Mouse (Mus musculus) heart, adult 9 months (tissue): ENCODE measurements around the gene Prg2.

ENCODE experiments used
- DNase-seq, 2 experiments: peaks; one replicate each; pipeline ENCODE4 v3.0.0; 2022; ENCODE audit warnings: low spot score in 2 of 2

The Prg2 gene

DNA sequence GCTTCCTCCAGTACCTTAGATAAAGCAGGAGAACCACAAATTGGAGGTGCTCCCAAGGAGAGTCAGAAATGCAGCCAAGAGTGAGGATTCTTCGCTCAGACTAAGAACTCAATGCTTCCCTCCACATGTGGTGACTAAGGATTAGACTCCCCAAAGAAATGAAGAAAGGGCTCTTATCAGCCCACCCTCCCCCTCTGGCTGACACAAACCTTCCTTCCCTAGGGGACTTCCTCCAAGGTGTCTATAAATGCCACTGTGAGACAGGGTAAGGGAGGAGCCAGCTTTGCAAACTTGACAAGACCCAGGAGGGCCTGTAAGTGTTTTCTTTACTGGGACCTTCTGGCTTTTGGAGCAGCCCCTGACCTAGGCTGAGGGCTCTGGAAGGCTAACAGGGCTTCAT lies at the start of gene Prg2:
TSS of gene Prg2 (plus strand) at position 274 of the 400 bp plus-strand sequence.
- DNase-seq, result no peak

DNA sequence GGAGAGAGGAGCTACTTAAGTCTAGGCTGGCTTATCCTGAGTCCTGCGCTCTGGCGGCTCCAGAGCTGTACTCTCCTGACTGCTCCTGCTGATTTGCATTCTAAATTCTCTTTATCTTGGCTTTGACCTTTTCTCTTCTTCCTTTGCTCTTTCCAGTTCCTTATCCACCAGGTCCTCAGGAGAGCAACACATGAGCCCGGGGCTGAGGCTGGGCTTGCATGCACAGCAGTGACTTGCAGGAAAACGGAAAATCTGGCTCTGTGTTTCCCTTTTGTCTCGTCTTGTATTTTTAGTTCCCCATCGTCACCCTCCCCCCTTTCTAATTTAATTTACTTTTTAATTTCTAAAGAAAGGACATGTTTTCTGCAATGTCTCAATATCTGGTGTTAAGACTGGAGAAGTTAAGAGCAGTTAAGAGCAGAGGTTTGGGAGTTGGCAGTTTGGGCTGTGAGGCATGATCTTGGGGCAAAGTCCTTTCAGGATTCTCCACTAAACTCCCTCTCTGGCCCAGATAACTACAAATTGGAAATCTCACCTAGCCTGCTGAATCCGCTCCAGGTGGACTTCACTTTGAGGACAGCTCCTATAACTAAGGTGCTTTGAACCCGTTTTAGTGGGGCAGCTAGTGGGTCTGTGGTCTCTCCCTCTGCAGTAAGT lies 46.1 kb upstream of the Prg2 start:
- DNase-seq, result no peak

DNA sequence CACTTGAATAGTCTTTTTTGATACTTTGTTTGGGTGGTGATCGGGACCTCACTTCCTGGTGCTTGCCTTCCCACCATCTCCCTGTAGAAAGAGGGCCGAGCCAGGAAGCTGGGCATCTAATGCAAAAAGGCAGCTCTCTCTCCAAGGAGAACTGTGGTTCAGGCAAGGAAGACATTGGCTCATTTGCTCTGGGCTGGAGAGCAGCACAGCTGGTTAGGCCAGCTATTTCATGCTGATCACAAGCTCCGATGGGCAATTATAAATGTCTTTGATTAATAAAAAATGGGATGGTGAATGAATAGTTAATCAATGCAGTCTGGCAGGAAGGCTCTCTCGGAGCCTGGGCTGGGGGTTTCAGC lies 45.6 kb upstream of the Prg2 start:
- DNase-seq, result no peak

DNA sequence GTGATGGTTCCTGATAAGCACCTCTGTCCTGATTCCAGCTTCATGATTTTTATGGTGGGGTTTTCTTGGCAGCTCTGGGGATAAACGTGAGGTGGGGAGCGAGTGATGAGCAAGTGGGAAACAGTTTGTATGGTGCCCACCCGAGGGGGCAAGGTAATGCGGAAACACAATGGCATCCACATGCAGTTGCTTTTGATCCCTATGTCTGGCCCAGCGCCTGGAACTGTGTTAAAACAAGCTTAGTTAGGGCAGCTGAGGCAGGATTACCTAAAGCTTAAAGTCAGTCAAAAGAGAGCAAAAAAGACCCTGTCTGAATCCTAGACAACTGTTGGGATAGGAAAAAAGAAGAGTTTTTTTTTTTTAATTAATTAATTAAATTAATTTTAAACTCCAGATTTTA lies 45.2 kb upstream of the Prg2 start:
- no peak for DNase-seq

DNA sequence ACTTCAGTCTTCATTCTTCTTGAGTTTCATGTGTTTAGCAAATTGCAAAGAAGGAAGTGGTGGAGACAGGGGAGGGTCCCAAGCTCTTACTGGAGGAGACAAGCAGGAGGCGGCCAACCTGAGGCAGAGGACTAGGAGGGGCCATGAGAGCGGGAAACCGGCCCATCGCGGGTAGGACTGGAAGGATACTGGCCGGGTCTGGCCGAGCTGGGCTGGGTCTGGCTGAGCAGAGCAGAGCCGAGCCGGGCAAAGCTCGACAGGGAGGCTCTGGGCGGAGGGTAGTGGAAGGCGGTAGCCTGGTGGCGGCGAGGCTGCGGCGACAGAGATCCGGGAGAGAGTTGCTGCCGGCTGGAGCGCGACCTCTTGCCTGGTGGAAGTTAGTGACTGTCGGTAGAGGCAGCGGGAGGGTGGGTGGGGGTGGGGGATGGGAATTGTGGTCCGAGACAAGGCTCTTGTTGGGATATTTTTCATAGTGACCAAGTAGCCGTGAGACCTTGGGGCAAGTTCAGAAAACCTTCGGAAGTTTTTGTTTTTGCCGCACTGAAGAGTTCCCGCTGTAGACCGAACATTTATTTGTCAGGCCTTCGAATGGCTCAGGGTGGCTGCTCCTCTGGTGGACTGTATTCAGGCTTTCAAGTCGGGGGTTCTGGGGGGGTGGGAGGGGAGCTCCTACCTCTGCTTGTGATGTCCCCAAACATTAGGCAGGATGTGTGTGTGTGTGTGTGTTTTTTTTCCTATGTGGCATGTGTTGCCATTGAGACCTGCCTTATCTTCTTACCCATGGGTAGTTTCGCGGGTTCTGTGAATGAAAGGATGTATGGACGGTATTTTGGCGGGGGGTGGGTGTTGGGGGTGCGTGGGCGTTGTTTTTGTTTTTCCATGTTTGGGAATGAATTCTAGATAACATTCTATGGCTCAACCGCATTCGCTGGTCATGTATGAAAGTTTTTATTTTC lies 43.5 kb upstream of the Prg2 start, which contains the start of gene Slc43a3:
TSS of gene Slc43a3 (plus strand) at position 106 of the 956 bp plus-strand sequence.
- peak; percentile 92 to 96 for DNase-seq

DNA sequence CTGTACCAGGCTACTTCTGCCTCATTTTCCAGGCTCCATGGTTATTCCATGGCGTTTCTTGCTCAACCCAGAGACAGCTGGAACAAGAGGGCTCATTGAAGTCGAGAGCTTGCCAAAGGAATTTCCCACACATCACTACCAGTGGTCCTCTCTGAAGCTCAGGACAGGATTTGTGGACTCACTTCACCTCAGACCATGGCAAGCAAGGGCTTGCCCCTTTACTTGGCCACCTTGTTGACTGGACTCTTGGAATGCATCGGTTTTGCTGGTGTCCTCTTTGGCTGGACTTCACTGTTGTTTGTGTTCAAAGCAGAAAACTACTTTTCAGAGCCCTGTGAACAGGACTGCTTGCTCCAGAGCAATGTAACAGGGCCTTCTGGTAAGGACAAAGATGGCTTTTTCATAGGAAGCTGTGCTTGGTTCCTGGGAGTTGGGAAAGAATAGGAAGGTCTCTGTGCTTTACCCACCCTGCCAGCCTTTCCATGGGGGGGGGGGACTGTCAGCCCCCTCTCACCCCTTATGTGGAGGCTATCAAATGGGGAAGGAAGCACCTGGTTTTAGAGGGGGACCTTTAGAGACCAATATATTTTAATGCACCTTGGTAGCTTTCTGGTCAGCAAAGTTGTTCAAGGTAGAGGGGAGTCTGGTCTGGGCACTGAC lies 42.6 kb upstream of the Prg2 start:
- peak in 1 of 2 experiments; percentile 54 for DNase-seq

DNA sequence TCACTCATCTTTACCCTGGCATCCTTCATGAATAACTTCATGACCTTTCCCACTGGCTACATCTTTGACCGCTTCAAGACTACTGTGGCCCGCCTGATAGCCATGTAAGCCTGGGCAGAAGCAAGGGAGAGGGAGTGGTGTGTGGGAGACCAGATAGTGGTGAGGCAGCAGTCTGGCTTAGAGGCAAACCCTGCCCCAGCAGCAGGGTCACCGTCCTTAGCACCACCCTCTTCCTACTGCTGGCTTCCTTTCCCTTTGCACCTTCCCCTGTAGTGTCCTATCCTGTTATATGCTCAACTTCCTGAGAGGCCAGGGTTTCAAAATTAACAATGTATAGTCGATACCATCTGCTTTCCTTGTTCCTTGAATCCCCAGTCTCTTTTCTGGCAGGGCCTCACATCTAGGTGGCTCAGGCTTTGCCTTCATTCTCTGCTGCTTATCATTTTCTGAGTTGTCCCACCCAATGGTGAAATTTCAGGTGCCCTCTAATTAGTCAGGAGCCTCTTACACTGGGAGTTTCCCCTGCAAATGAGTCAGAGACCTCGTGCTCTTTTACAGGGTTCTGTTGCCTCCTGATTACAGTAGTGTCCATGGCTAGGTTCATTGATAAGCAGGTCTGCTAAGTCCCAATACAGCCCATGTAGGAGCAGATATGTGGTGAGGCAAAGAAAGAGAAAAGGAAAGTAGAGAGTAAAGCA lies 41.9 kb upstream of the Prg2 start:
- peak; percentile 58 to 68 for DNase-seq

DNA sequence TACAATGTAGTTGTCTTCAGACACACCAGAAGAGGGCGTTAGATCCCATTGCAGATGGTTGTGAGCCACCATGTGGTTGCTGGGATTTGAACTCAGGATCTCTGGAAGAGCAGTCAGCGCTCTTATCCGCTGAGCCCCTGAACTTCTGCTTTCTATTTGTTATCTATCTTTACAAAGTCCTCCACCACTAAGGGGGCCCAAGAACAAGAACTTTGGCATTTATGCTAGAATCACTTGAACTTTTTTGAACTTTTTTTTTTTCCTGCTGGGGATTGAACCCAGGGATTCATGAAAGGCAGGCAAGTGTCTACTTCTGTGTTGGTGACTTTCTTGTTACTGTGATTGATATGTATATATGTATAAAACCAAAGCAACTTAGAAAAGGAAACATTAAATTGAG lies 41.0 kb upstream of the Prg2 start:
- no peak for DNase-seq

DNA sequence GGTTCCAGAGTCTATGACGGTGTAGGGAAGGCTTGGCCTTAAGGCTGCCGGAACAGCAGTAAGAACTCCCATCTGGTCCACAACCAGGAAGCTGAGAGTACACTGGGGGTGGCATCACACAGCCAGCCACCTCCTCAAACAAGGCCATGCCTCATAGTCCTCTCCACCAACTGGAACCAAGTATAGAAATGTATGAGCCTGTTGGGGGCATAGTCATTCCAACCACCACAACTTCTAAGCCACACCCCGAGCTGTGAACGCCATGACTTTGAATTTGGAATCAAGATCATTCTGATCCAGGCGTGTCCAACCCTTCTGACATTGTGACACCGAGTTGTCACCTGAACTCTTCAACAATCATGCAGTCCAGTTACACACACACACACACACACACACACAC lies 40.5 kb upstream of the Prg2 start:
- DNase-seq, result no peak

DNA sequence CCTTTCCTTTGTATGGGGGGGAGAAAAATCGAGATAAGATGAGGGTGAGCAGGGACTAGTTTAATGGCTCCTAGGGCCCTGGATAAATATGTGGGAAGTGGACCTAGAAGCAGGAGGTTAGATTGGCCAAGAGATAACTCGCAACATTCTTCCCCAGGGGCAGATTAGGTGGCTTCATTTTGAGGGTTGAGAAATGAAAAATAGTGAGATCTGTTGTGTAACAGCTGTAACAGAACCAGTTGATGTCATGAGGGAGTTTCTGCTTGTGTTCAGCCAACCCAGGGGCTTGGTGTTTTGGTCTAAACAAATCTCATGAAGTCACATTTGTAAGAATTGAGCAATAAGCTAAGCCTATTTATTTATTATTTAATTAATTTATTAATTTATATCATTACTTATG lies 38.9 kb upstream of the Prg2 start:
- peak; percentile 36 to 48 for DNase-seq

DNA sequence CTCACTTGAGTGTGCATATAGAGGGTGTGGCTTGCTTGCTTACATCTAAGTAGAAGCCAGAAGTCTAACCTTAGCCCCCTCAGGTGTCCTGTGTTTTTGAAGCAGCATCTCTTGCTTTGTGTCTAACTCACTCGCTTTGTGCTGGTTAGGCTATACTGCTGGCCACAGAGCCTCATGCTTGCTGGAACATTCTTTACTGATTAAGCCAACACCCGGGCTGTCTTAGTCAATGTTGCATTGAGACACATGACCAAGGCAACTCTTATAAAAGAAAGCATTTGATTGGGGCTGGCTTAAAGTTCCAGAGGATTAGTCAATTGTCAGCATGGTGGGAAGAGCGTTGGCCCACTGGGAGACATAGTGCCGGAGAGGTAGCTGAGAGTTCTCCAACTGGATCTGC lies 38.5 kb upstream of the Prg2 start:
- peak in 1 of 2 experiments; percentile 24 for DNase-seq

DNA sequence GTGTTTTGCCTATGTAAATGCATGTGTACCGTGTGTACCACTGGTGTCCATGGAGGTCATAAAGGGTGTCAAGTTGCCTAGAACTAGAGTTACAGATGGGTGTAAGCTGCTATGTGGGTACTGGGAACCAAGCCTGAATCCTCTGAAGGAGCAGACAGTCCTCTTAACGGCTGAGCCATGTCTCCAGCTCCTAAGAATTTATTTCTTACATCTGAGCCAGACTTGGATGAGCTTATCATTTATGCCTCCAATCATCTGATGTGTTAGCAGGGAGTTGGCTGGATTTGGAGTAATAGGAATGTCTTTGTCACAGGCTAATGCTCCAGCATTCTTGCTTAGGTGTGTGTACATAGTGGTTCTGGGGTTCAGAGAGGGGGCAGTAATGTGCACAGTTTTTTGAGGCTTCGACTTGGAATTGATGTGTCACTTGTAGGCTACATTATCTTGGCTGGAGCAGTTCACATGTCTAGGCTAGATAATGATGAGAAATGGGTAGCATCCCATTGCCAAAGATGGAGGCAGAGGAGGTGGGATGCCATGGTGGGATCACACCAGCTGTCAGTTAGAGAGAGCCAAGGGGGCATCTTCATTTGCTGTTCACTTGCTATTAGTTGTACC lies 33.0 kb upstream of the Prg2 start:
- no peak for DNase-seq

DNA sequence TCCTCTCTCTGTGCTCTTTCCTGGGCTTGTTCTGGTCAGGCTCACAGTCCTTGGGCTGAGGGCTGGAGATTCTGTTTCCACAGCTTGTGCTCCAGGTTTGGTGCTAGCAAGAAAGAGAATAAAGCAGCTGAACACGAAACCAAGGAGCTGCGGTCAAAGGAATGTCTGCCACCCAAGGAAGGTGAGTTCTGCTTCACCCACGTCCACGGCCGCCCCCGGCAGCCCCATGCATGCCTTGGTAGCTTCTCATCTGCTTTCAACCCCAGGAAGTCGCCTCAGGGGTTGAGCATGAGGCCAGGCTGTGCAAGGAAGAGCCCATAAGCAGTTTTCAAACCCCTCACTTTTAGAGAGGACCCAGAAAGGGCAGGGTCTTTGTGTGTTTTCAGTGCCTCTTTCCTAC lies 32.0 kb upstream of the Prg2 start:
- no peak for DNase-seq

DNA sequence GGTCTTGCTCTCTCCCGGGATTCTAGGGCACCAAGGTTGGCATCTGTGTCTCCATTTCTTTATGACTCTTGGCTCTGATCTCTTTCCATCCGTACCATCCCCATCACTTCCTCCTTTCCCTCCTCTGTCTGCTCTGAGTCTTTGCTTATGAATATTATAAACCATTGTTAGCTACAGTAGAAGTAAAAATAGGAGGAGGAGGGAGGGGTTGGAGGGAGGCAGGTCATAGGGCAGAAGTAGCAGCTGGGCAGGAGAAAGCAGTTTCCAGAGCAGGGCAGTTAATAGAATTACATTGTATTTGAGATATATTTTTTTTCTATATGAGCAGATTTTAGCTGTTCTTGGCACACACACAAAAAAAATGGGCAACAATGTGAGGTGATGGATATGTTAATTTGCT lies 31.5 kb upstream of the Prg2 start:
- no peak for DNase-seq

DNA sequence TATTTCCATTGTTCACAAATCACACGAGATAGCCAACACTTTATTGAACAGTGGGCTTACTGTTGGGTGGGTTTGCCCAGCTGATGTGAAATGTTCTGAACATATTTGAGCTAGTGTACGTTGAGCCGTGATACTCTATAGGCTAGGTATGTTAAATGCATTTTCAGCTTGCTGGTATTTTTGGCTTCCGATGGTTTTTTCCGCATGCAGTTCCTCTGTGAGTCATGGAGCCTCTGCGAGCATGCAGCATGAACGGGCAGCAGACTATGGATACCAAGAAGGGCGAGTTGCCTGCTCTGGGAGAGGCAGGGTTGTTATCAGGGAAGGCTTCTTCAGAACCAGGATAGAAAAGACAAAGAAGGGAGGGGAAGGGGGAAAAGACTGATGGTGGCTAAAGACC lies 29.2 kb upstream of the Prg2 start:
- no peak for DNase-seq

DNA sequence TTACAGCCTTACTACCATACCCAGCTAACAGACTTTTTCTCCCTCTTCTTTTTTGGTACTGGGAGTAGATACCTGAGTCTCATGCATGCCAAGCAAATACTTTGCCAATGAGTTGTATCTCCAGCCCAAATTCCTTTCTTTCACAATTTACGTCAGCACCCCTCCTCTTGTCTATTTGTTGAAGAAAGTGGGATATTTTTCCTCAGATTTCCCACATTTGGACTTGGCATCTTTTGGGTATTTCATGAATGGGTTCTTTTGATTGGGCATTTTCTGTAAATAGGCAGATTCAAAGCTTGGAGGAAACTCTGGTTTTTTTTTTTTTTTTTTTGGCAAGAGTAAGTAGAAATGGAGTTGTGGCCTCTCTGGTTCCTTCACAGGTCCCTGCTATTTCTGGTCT lies 28.0 kb upstream of the Prg2 start:
- DNase-seq, result no peak

DNA sequence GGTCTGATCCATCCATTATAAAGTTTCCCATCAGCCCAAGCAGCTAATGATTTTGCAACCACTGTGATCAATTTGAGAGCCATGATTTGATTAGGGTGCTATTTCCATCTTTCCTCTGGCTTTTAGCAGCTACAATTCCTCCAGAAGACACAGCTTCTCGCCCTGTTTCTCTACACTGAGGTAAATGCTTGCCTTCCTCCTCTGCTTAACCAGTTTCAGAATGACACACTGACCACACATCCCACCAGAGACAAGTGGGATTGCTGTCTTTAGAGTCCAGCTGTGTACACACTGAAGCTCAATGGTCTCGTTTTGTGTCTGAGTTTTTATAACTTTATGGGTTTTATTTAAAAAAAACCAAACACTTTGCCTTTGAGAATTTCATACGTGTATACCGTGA lies 27.6 kb upstream of the Prg2 start:
- no peak for DNase-seq

DNA sequence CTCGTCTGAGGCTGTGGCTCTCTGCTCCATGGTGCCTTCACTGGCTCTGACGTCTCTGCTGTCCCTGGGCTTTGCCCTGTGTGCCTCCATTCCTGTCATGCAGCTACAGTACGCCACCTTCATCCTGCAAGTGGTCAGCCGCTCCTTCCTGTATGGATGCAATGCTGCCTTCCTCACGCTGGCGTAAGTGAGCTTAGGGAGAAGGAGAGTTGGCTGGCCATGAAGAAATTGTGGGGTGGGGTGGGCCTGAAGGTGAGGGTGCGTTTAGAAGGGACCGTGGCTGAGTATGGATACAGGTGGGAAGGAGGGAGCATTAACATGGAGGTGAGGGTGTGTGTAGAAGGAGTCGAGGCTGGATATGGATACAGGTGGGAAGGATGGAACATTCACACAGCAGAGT lies 24.8 kb upstream of the Prg2 start:
- no peak for DNase-seq

DNA sequence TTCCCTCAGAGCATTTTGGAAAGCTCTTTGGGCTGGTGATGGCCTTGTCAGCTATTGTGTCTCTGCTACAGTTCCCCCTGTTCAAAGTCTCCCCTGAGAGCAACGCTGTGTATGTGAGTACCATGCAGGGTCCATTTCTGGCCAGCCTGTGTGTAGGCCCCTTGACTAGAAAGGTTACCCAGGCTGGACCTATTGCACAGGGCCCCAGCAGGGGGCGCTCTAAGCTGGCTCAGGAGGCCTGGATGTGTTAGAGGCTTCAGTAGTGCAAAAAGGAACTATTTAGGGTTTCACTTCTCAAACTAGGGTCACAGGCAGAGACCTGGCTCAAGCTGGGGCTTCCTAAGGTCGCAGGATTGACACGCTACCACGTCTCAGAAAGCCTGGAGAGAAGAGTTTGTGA lies 24.0 kb upstream of the Prg2 start:
- peak; percentile 35 to 39 for DNase-seq

DNA sequence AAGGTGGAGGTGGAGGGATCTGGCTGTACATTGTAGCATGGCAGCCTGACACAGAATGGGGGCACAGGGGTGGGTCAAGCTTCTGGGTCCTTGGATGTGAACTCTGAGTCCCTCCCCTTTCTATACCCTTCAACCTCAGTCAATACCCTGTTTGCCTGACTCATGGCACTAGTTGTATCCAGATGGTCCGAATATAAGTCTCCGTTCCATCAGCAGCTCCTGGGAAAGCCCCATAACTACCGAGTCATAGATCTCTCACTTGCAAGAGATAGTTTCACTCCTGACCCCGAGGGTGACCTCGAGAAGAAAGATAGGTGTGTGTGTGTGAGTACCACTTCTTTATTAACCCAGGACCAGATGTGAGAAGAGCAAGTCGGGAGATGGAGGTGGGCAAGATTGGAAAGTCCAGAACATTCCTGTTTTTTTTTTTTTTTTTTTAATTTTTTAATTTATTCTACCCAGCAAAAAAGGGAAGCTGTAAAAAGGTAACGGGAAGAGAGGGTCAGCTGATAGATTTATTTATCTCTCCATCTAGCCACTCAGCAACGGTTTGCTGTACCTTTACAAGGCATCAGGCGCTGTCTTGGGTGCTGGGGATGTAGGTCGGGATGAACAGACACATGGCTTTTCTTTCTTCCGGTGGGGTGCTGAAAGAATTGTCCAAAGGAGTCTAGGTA lies 21.5 kb upstream of the Prg2 start:
- no peak for DNase-seq

DNA sequence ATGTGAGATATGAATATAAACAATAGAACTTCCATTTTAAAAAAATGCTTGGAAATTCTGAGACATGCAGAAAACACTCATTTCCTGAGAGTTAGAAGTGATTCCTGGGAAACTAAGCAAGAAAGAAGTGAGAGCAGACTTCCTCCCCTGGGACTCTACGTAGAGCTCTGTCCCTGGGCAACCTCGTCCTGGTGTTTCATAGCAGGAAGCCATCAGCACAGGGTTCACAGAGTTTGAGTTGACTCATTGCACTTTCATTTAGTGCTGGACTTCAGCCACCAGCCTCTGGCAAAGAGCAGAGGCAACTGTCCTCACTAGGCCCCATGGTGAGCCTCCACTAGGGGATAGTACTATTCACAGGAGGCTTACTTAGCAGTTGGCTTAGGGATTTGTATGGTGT lies 19.0 kb upstream of the Prg2 start:
- peak; percentile 86 to 87 for DNase-seq
